Mouse (Mus musculus) midbrain, embryonic 14.5 days (tissue): ENCODE measurements at regions not wholly inside any gene's neighbourhood (a gene's known extent, or its start where the extent isn't known, plus 50 kb on each side); places are given as distances from the start of the nearest gene placed in this dataset.

ENCODE experiments used
- ATAC-seq: fragments of 200-750 bp; cut with Nextera tagmentation; 2 replicates; pipeline ENCODE4 v1.8.0; 2017; ENCODE audit warnings: moderate number of reproducible peaks, moderate library complexity; ENCODE audit not compliant: low FRiP score, low TSS enrichment
- DNase-seq: peaks from one replicate; pipeline ENCODE4 v3.0.0-alpha.2; 2015
- H3K27ac ChIP-seq: fragments of 300-500 bp; sonication (generic); replicated peaks from 2 replicates; pipeline ENCODE4 v1.5.1; 2014; ENCODE audit warnings: mild to moderate bottlenecking, low read depth, low read length, moderate library complexity
- H3K27me3 ChIP-seq: fragments of 300-500 bp; sonication (generic); 2 replicates; pipeline ENCODE4 v1.6.1; 2014; ENCODE audit warnings: low read length, control low read depth, mixed read lengths; ENCODE audit not compliant: control insufficient read depth, insufficient read depth
- H3K36me3 ChIP-seq: fragments of 300-500 bp; sonication (generic); 2 replicates; pipeline ENCODE4 v1.6.1; 2014; ENCODE audit warnings: low read length, control low read depth; ENCODE audit not compliant: control insufficient read depth, insufficient read depth
- H3K4me1 ChIP-seq: fragments of 300-500 bp; sonication (generic); 2 replicates; pipeline ENCODE4 v1.6.1; 2014; ENCODE audit warnings: mild to moderate bottlenecking, antibody characterized with exemption, low read length, control low read depth; ENCODE audit not compliant: control insufficient read depth, insufficient read depth
- H3K4me2 ChIP-seq: fragments of 300-500 bp; sonication (generic); 2 replicates; pipeline ENCODE4 v1.6.1; 2014; ENCODE audit warnings: mild to moderate bottlenecking, low read length, moderate library complexity
- H3K4me3 ChIP-seq: fragments of 300-500 bp; sonication (generic); replicated peaks from 2 replicates; pipeline ENCODE4 v1.5.1; 2014; ENCODE audit warnings: low read depth, low read length
- H3K9ac ChIP-seq: fragments of 300-500 bp; sonication (generic); replicated peaks from 2 replicates; pipeline ENCODE4 v1.6.1; 2014; ENCODE audit warnings: mild to moderate bottlenecking, low read length, moderate library complexity
- H3K9me3 ChIP-seq: fragments of 300-500 bp; sonication (generic); 2 replicates; pipeline ENCODE4 v1.6.1; 2016; ENCODE audit warnings: low read length, control low read depth, mixed read lengths; ENCODE audit not compliant: control insufficient read depth
- WGBS: fragments of 180-500 bp; shearing (Covaris S2); extraction: QIAGEN DNeasy Blood & Tissue Kit; methylation state at CpG from one replicate; pipeline ENCODE4 v1.1.7; 2014; 5-methylcytosine and 5-hydroxymethylcytosine counted together

DNA sequence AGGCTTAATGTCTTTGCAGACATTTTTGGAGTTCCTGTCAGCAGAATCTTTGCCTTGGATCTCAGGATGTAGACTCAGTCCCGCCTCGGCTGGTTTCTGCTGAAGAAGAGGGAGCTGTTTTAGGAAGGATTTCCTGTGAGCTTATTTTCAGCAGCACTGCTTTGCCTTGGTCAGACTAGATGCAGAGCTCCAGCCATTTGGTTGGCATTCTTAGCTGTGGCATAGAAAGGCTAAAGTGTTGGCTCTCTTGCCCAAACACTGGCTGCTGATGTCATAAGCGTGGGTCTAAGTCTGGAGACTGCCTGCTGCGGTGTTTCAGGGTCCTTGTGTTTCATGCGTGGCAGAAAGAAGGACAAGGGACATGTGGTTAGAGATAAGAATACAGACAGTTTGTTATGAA, 245.0 kb downstream of the Etnk1 start:
- no peak overlapping the region for H3K27ac ChIP-seq
- H3K4me3 ChIP-seq, result no peak overlapping the region
- no peaks in the 10 kb centered on the region for H3K27me3 ChIP-seq
- ATAC-seq (no peak), DNase-seq (no peak)
- no peaks in the 10 kb centered on the region for H3K9me3 ChIP-seq
- H3K9ac ChIP-seq, result no peak overlapping the region
- 95% methylated on average over 5 of the region's 5 CpGs for whole genome bisulfite sequencing
- H3K36me3 ChIP-seq, result no peaks in the 10 kb centered on the region
- no peaks in the 10 kb centered on the region for H3K4me1 ChIP-seq
- H3K4me2 ChIP-seq, result no peak overlapping the region

DNA sequence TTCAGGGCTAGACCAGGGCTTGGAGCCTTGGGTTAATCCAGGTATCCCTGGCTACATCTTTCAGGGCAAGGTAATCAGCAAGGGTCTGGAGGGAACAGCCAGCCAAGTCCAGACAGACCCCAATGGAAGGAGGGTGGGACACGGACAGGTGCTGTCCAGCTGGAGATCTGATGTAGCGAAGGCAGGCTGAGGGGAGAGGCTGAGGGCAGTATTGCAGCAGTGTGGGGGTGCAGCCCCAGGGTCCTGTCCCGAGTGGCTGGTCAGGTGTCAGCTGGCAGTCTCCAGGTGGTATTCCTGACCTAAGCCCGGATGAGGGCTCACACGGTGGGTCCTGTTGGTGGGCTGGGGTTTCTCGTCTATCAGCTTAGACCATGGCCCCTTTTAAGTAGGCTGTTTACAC, 245.7 kb downstream of the Etnk1 start:
- no peak overlapping the region for H3K27ac ChIP-seq
- ATAC-seq (no peak; the same call in 1 of the 2 replicates), DNase-seq (no peak)
- H3K9ac ChIP-seq, result no peak overlapping the region
- H3K4me3 ChIP-seq, result no peak overlapping the region
- H3K9me3 ChIP-seq, result no peaks in the 10 kb centered on the region
- H3K27me3 ChIP-seq, result no peaks in the 10 kb centered on the region
- WGBS, result 95% methylated on average over 6 of the region's 6 CpGs
- no peak overlapping the region for H3K4me2 ChIP-seq
- H3K4me1 ChIP-seq, result no peaks in the 10 kb centered on the region
- no peaks in the 10 kb centered on the region for H3K36me3 ChIP-seq

DNA sequence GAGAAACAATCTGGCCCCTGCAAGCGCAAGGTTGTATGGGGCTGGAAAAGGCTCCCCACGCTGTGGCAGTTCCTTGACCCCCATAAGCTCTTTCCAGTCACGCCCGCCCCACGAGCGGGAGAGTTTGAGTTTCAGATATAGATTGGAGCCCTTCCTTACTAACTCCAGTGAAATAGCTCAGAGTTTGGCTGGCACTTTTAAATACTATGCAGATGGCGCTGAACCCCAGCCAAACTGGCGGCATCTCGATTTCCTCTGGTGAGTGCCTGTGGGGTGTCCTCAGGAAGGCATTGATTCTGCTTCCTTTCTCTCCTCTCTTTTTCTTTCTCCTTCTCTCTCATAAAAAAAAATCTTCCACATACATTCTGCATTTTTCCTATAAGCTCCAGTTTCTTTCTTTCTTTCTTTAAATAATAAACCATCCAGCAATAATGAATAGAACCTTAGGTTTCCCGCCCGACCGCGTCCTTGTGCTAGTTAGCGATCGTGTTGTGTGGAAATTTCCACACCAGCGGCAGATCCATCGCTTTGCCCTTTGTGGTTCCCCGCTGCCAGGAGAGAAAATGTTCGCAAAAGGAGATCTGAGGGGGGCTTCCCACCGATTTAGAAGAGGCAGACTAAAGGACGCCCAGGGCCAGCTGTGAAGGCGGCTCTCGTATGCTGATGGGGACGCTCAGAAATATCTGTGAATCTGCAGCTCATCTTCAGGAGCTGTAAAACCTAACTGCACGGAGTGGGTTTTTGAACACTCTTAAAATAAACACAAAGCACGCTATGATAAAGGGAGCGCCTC, 247.8 kb downstream of the Etnk1 start:
- DNase-seq (no peak), ATAC-seq (no peak)
- Histone ChIP-seq H3K9me3 (no peaks in the 10 kb centered on the region), H3K9ac (no peak overlapping the region), H3K4me1 (no peaks in the 10 kb centered on the region), H3K4me2 (no peak overlapping the region), H3K4me3 (no peak overlapping the region), H3K27me3 (no peaks in the 10 kb centered on the region), H3K27ac (no peak overlapping the region), H3K36me3 (no peaks in the 10 kb centered on the region)
- 89% methylated on average over 27 of the region's 27 CpGs for WGBS

GRCm38 (mm10) chr6:143415383-143415778, 248.4 kb downstream of the Etnk1 start:
- ATAC-seq (no peak), DNase-seq (no peak)
- Histone ChIP-seq H3K9ac (no peak overlapping the region), H3K4me3 (no peak overlapping the region), H3K36me3 (no peaks in the 10 kb centered on the region), H3K4me1 (no peaks in the 10 kb centered on the region), H3K4me2 (no peak overlapping the region), H3K27ac (no peak overlapping the region), H3K27me3 (no peaks in the 10 kb centered on the region), H3K9me3 (no peaks in the 10 kb centered on the region)
- 94% methylated on average over 12 of the region's 12 CpGs for WGBS

DNA sequence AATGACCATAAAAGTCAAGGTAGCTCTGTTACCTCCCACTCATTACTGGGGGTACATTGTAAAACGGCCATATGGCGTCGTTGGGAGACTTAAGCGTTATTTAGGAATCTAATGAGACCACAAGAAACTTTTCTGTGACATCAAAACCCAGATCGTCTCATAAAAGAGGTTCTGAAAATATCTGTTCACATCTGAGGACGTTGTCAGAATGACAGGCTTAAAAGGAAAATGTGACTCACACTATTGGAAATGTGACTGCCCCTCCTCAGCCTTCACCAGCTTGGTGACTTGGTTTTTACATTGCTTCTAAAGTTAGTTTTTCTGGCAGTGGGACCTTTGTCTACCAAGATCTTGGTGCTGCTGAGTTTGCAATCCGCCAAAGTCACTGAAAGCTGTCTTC, 252.9 kb downstream of the Etnk1 start:
- no peak for ATAC-seq
- no peaks in the 10 kb centered on the region for H3K9me3 ChIP-seq
- H3K9ac ChIP-seq, result no peak overlapping the region
- H3K4me3 ChIP-seq, result no peak overlapping the region
- no peak overlapping the region for H3K4me2 ChIP-seq
- no peak for DNase-seq
- H3K36me3 ChIP-seq, result no peaks in the 10 kb centered on the region
- no peaks in the 10 kb centered on the region for H3K4me1 ChIP-seq
- no peak overlapping the region for H3K27ac ChIP-seq
- no peaks in the 10 kb centered on the region for H3K27me3 ChIP-seq
- 91% methylated on average over 7 of the region's 7 CpGs for WGBS

DNA sequence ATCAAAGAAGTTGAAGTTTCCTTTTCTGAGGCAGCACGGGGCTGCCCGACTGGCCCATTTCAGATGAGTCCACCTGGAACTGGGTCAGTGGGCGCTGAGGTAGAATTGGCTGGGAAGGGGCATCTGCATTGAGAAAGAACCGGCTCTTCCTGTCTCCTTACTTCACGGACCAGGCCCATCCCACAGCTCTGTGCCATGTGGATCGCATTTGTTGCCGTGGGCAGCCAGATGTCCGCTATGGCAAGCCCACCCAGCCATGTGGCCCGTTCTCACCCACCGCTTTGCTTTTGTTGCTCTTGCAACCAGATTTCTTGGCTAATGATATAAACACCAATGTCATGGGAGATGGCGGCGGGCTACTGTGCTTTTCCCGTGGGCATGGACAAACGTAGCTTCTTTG, 256.0 kb downstream of the Etnk1 start:
- ATAC-seq (no peak), DNase-seq (no peak)
- 93% methylated on average over 14 of the region's 14 CpGs for WGBS

GRCm38 (mm10) chr6:143425182-143425829, 258.3 kb downstream of the Etnk1 start:
- DNase-seq (no peak), ATAC-seq (no peak)
- no peaks in the 10 kb centered on the region for H3K4me1 ChIP-seq
- no peak overlapping the region for H3K4me2 ChIP-seq
- no peak overlapping the region for H3K27ac ChIP-seq
- H3K9me3 ChIP-seq, result no peaks in the 10 kb centered on the region
- H3K27me3 ChIP-seq, result no peaks in the 10 kb centered on the region
- no peak overlapping the region for H3K9ac ChIP-seq
- no peaks in the 10 kb centered on the region for H3K36me3 ChIP-seq
- no peak overlapping the region for H3K4me3 ChIP-seq
- WGBS, result 76% methylated on average over 17 of the region's 17 CpGs

More for the DNA sequence above, 256.0 kb downstream of the Etnk1 start:
- no peak overlapping the region for H3K4me3 ChIP-seq
- no peaks in the 10 kb centered on the region for H3K9me3 ChIP-seq
- no peaks in the 10 kb centered on the region for H3K4me1 ChIP-seq
- no peak overlapping the region for H3K4me2 ChIP-seq
- H3K27me3 ChIP-seq, result no peaks in the 10 kb centered on the region
- no peak overlapping the region for H3K9ac ChIP-seq
- H3K36me3 ChIP-seq, result no peaks in the 10 kb centered on the region
- H3K27ac ChIP-seq, result no peak overlapping the region

GRCm38 (mm10) chr6:143431896-143432450, 265.0 kb downstream of the Etnk1 start:
- Histone ChIP-seq H3K9me3 (no peaks in the 10 kb centered on the region), H3K27me3 (no peaks in the 10 kb centered on the region), H3K4me3 (no peak overlapping the region), H3K4me2 (no peak overlapping the region), H3K9ac (no peak overlapping the region), H3K4me1 (0 out of 2 replicates have a peak, but pooled peaks cover 4% of the 10 kb centered on the region), H3K27ac (no peak overlapping the region), H3K36me3 (no peaks in the 10 kb centered on the region)
- ATAC-seq (no peak), DNase-seq (no peak)
- WGBS, result 91% methylated on average over 13 of the region's 13 CpGs
